Mouse (Mus musculus): Measurements from ENCODE around the gene Me3. TPM values are rescaled to one million over a fixed set of nuclear protein-coding genes. Genes with fewer than 3 reads are reported as not detected.

Gene Me3
- polyA plus RNA-seq, 1 experiment from 2014 or later, result 0.64 TPM

GRCm38 (mm10) chr7:89629006-89629405 lies 3.2 kb upstream of the Me3 start:
- peaks cover 16% of the 10 kb centered on the region for H3K27me3 ChIP-seq
- no peak overlapping the region for H3K27ac ChIP-seq
- no peak overlapping the region for H3K4me3 ChIP-seq (replicated peaks)
- H3K36me3 ChIP-seq, result no peaks in the 10 kb centered on the region
- H3K9me3 ChIP-seq, result no peaks in the 10 kb centered on the region
- H3K9ac ChIP-seq (replicated peaks), result no peak overlapping the region
- H3K4me1 ChIP-seq (replicated peaks), result peaks cover 5% of the 10 kb centered on the region
- 85% methylated on average over 4 of the region's 4 CpGs for WGBS
- no peak overlapping the region for H3K4me2 ChIP-seq
- no peak for ATAC-seq (ENCODE audit: insufficient number of reproducible peaks, insufficient read depth, low FRiP score, low TSS enrichment, low read depth)

DNA sequence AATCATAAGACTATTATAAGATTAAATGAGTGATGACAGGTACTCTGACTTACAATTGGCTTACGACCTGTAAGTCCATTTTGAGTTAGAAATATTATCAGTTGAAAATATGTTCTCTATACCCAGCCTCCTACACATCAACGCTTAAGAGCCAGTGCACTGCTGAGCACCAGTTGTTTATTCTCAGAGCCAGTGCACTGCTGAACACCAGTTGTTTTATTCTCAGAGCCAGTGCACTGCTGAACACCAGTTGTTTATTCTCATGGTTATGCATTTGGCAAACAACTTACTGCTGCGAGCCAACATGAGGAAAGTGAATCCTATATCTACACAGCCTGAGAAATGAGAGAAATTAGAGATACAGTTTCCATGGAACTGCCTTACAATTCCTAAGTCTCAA lies 2.3 kb upstream of the Me3 start:
- peaks cover 20% of the 10 kb centered on the region for H3K27me3 ChIP-seq
- H3K9me3 ChIP-seq, result no peaks in the 10 kb centered on the region
- H3K36me3 ChIP-seq, result no peaks in the 10 kb centered on the region
- no peak overlapping the region for H3K4me2 ChIP-seq
- no peak for ATAC-seq (ENCODE audit: insufficient number of reproducible peaks, insufficient read depth, low FRiP score, low TSS enrichment, low read depth)
- no peak overlapping the region for H3K4me3 ChIP-seq (replicated peaks)
- 80% methylated on average over 3 of the region's 3 CpGs for WGBS
- no peak overlapping the region for H3K27ac ChIP-seq
- peaks cover 5% of the 10 kb centered on the region for H3K4me1 ChIP-seq (replicated peaks)
- no peak overlapping the region for H3K9ac ChIP-seq (replicated peaks)

DNA sequence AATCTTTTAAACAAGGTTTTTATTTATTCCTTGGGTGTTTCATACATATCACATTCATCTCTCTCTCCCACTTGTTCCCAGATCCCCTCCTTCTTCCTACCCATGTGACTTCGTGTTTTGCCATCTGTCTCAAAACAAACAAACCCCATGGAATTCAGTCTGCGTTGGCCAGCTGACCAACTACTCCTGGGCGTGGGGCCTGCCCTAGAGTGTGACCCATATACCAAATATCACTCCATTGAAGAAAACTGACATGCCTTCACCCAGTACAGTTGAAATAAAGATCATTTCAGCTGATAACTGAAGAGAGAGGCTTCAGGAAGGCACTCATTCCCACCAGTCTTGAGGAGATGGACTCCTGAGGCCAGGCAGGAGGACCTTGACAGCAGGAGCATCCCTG lies 1.4 kb upstream of the Me3 start:
- Histone ChIP-seq H3K27ac (no peak overlapping the region), H3K27me3 (peaks cover 23% of the 10 kb centered on the region), H3K36me3 (no peaks in the 10 kb centered on the region), H3K9me3 (no peaks in the 10 kb centered on the region), H3K4me3 (replicated peaks) (no peak overlapping the region), H3K4me1 (replicated peaks) (peaks cover 5% of the 10 kb centered on the region), H3K4me2 (no peak overlapping the region), H3K9ac (replicated peaks) (no peak overlapping the region)
- ATAC-seq (ENCODE audit: insufficient number of reproducible peaks, insufficient read depth, low FRiP score, low TSS enrichment, low read depth), result no peak
- 67% methylated on average over 3 of the region's 3 CpGs for WGBS

- H3K36me3 ChIP-seq, result no peaks in the 10 kb centered on the region
- H3K4me2 ChIP-seq, result no peak overlapping the region
- H3K9ac ChIP-seq (replicated peaks), result no peak overlapping the region
- WGBS, result 91% methylated on average over 6 of the region's 6 CpGs
- H3K4me1 ChIP-seq (replicated peaks), result no peaks in the 10 kb centered on the region
- H3K27ac ChIP-seq, result no peak overlapping the region
- no peak overlapping the region for H3K4me3 ChIP-seq (replicated peaks)
- no peaks in the 10 kb centered on the region; the same call in 1 of the 2 replicates for H3K27me3 ChIP-seq
- no peaks in the 10 kb centered on the region for H3K9me3 ChIP-seq
- no peak for ATAC-seq (ENCODE audit: insufficient number of reproducible peaks, insufficient read depth, low FRiP score, low TSS enrichment, low read depth)
These were observed 8.3 kb downstream of the Me3 start for GRCm38 (mm10) chr7:89640533-89640932.

- no peaks in the 10 kb centered on the region for H3K36me3 ChIP-seq
- no peak overlapping the region for H3K4me3 ChIP-seq (replicated peaks)
- H3K27me3 ChIP-seq, result no peaks in the 10 kb centered on the region; the same call in 1 of the 2 replicates
- no peaks in the 10 kb centered on the region for H3K4me1 ChIP-seq (replicated peaks)
- H3K9me3 ChIP-seq, result no peaks in the 10 kb centered on the region
- ATAC-seq (ENCODE audit: insufficient number of reproducible peaks, insufficient read depth, low FRiP score, low TSS enrichment, low read depth), result no peak
- H3K27ac ChIP-seq, result no peak overlapping the region
- WGBS, result 79% methylated on average over 8 of the region's 8 CpGs
- no peak overlapping the region for H3K4me2 ChIP-seq
- no peak overlapping the region for H3K9ac ChIP-seq (replicated peaks)
These were observed 8.9 kb downstream of the Me3 start for GRCm38 (mm10) chr7:89640944-89641661.

GRCm38 (mm10) chr7:89645015-89645414 lies 12.8 kb downstream of the Me3 start:
- WGBS, result 73% methylated on average over 3 of the region's 3 CpGs
- no peaks in the 10 kb centered on the region for H3K36me3 ChIP-seq
- no peak overlapping the region for H3K27ac ChIP-seq
- H3K9ac ChIP-seq (replicated peaks), result no peak overlapping the region
- no peak overlapping the region for H3K4me3 ChIP-seq (replicated peaks)
- no peak for ATAC-seq (ENCODE audit: insufficient number of reproducible peaks, insufficient read depth, low FRiP score, low TSS enrichment, low read depth)
- no peak overlapping the region for H3K4me2 ChIP-seq
- no peaks in the 10 kb centered on the region for H3K4me1 ChIP-seq (replicated peaks)
- no peaks in the 10 kb centered on the region for H3K27me3 ChIP-seq
- H3K9me3 ChIP-seq, result no peaks in the 10 kb centered on the region

DNA sequence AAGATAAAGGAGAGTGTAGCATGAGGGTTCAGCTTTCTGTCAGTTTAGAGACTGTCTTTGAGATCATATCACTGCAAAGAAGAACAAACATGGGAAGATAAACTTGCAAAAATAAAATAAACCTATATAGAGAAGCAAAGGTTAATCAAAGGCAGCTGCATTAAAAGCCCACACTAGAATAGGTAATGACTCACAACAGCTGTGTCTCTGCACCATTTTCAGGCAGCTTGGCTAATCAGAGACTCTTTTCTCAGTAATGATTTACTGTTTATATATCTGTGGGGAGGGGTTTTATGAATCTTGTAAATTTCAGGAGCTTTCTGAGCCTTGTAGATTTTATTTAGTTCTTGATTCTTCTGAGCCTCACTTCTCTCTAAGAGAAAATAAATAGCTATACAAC lies 15.7 kb downstream of the Me3 start:
- no peak for ATAC-seq (ENCODE audit: insufficient number of reproducible peaks, insufficient read depth, low FRiP score, low TSS enrichment, low read depth)

DNA sequence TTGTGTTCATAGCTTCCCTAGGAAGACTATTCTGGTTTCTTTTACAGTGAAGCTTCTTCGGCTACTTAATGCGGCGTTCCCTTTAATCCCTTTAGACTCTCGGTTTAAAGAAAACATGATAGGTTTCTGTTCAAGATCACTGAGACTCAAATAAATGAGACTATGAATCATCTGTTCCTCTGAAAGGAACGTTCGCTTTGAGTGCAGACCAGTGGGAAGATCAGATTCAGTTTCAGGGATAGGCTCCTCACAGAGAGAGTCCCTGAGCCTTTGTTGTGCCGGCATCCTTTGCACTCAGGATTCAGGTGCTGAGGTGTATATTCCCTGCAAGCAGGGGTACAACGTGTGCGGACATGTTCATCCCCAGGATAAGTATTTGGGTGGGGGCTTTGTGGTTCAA lies 25.0 kb downstream of the Me3 start:
- H3K27me3 ChIP-seq, result no peaks in the 10 kb centered on the region
- WGBS, result 88% methylated on average over 9 of the region's 9 CpGs
- no peak for ATAC-seq (ENCODE audit: insufficient number of reproducible peaks, insufficient read depth, low FRiP score, low TSS enrichment, low read depth)
- H3K4me1 ChIP-seq (replicated peaks), result no peaks in the 10 kb centered on the region
- no peak overlapping the region for H3K4me3 ChIP-seq (replicated peaks)
- no peaks in the 10 kb centered on the region for H3K36me3 ChIP-seq
- no peak overlapping the region for H3K27ac ChIP-seq
- no peaks in the 10 kb centered on the region for H3K9me3 ChIP-seq
- H3K9ac ChIP-seq (replicated peaks), result no peak overlapping the region
- H3K4me2 ChIP-seq, result no peak overlapping the region

More for the DNA sequence above, 15.7 kb downstream of the Me3 start:
- H3K4me1 ChIP-seq (replicated peaks), result no peaks in the 10 kb centered on the region
- no peak overlapping the region for H3K4me2 ChIP-seq
- no peak overlapping the region for H3K9ac ChIP-seq (replicated peaks)
- no peak overlapping the region for H3K27ac ChIP-seq
- no peaks in the 10 kb centered on the region for H3K36me3 ChIP-seq
- H3K9me3 ChIP-seq, result no peaks in the 10 kb centered on the region
- H3K4me3 ChIP-seq (replicated peaks), result no peak overlapping the region
- H3K27me3 ChIP-seq, result no peaks in the 10 kb centered on the region

GRCm38 (mm10) chr7:89657692-89658212 lies 25.6 kb downstream of the Me3 start:
- H3K4me1 ChIP-seq (replicated peaks), result no peaks in the 10 kb centered on the region
- no peak overlapping the region for H3K9ac ChIP-seq (replicated peaks)
- no peak overlapping the region for H3K4me3 ChIP-seq (replicated peaks)
- WGBS, result 78% methylated on average over 7 of the region's 7 CpGs
- no peaks in the 10 kb centered on the region for H3K9me3 ChIP-seq
- no peaks in the 10 kb centered on the region for H3K36me3 ChIP-seq
- no peak for ATAC-seq (ENCODE audit: insufficient number of reproducible peaks, insufficient read depth, low FRiP score, low TSS enrichment, low read depth)
- H3K27ac ChIP-seq, result no peak overlapping the region
- H3K27me3 ChIP-seq, result no peaks in the 10 kb centered on the region
- H3K4me2 ChIP-seq, result no peak overlapping the region

GRCm38 (mm10) chr7:89664197-89664596 lies 32.0 kb downstream of the Me3 start:
- no peaks in the 10 kb centered on the region for H3K9me3 ChIP-seq
- no peak overlapping the region for H3K9ac ChIP-seq (replicated peaks)
- H3K4me2 ChIP-seq, result no peak overlapping the region
- H3K4me3 ChIP-seq (replicated peaks), result no peak overlapping the region
- H3K36me3 ChIP-seq, result no peaks in the 10 kb centered on the region
- no peaks in the 10 kb centered on the region for H3K4me1 ChIP-seq (replicated peaks)
- H3K27me3 ChIP-seq, result no peaks in the 10 kb centered on the region
- H3K27ac ChIP-seq, result no peak overlapping the region
- no peak for ATAC-seq (ENCODE audit: insufficient number of reproducible peaks, insufficient read depth, low FRiP score, low TSS enrichment, low read depth)
- WGBS, result 81% methylated on average over 5 of the region's 5 CpGs

GRCm38 (mm10) chr7:89666361-89666760 lies 34.2 kb downstream of the Me3 start:
- H3K4me1 ChIP-seq (replicated peaks), result no peaks in the 10 kb centered on the region
- no peak for ATAC-seq (ENCODE audit: insufficient number of reproducible peaks, insufficient read depth, low FRiP score, low TSS enrichment, low read depth)
- H3K4me3 ChIP-seq (replicated peaks), result no peak overlapping the region
- no peak overlapping the region for H3K4me2 ChIP-seq
- no peaks in the 10 kb centered on the region for H3K9me3 ChIP-seq
- no peak overlapping the region for H3K27ac ChIP-seq
- H3K27me3 ChIP-seq, result no peaks in the 10 kb centered on the region
- H3K36me3 ChIP-seq, result no peaks in the 10 kb centered on the region
- WGBS, result 83% methylated on average over 3 of the region's 3 CpGs
- no peak overlapping the region for H3K9ac ChIP-seq (replicated peaks)

- no peaks in the 10 kb centered on the region for H3K27me3 ChIP-seq
- H3K4me3 ChIP-seq (replicated peaks), result no peak overlapping the region
- 93% methylated on average over 4 of the region's 4 CpGs for WGBS
- no peak overlapping the region for H3K4me2 ChIP-seq
- no peak for ATAC-seq (ENCODE audit: insufficient number of reproducible peaks, insufficient read depth, low FRiP score, low TSS enrichment, low read depth)
- H3K4me1 ChIP-seq (replicated peaks), result no peaks in the 10 kb centered on the region
- H3K9me3 ChIP-seq, result no peaks in the 10 kb centered on the region
- H3K27ac ChIP-seq, result no peak overlapping the region
- H3K9ac ChIP-seq (replicated peaks), result no peak overlapping the region
- no peaks in the 10 kb centered on the region for H3K36me3 ChIP-seq
These were observed 35.4 kb downstream of the Me3 start for GRCm38 (mm10) chr7:89667570-89667969.

Data from limb, embryonic 12.5 days (tissue).